Mouse (Mus musculus) lung, embryonic 14.5 days (tissue): ENCODE measurements around the gene Nup98. TPM values are rescaled to one million over a fixed set of nuclear protein-coding genes. Genes with fewer than 3 reads are reported as not detected.

Experiments used
- ATAC-seq: fragments of 200-750 bp; cut with Nextera tagmentation; 2 replicates; pipeline ENCODE4 v1.8.0; 2017; ENCODE audit warnings: mild to moderate bottlenecking, moderate TSS enrichment, moderate library complexity; ENCODE audit not compliant: insufficient read depth
- DNase-seq: peaks from one replicate; pipeline ENCODE4 v3.0.0-alpha.2; 2015
- H3K27ac ChIP-seq: fragments of 300-500 bp; sonication (generic); 2 replicates; pipeline ENCODE4 v1.5.1; 2014; ENCODE audit warnings: low read depth, mild to moderate bottlenecking, moderate library complexity
- H3K27me3 ChIP-seq: fragments of 300-500 bp; sonication (generic); 2 replicates; pipeline ENCODE4 v1.6.1; 2014; ENCODE audit warnings: low read length, control low read depth; ENCODE audit not compliant: insufficient read depth
- H3K36me3 ChIP-seq: fragments of 300-500 bp; sonication (generic); 2 replicates; pipeline ENCODE4 v1.6.1; 2014; ENCODE audit warnings: control low read depth; ENCODE audit not compliant: insufficient read depth
- H3K4me1 ChIP-seq: fragments of 300-500 bp; sonication (generic); 2 replicates; pipeline ENCODE4 v1.6.1; 2014; ENCODE audit warnings: antibody characterized with exemption, control low read depth; ENCODE audit not compliant: insufficient read depth
- H3K4me2 ChIP-seq: fragments of 300-500 bp; sonication (generic); 2 replicates; pipeline ENCODE4 v1.6.1; 2014; ENCODE audit warnings: mild to moderate bottlenecking
- H3K4me3 ChIP-seq: fragments of 300-500 bp; sonication (generic); 2 replicates; pipeline ENCODE4 v1.5.1; 2014; ENCODE audit warnings: low read depth, low read length
- H3K9ac ChIP-seq: fragments of 300-500 bp; sonication (generic); 2 replicates; pipeline ENCODE4 v1.6.1; 2014
- H3K9me3 ChIP-seq: fragments of 300-500 bp; sonication (generic); 2 replicates; pipeline ENCODE4 v1.6.1; 2016; ENCODE audit warnings: low read depth, low read length, control low read depth
- CTCF ChIP-seq: IDR thresholded peaks from 2 replicates; pipeline ENCODE4 v1.5.1; 2016; ENCODE audit warnings: antibody characterized with exemption, low read depth
- WGBS: fragments of 180-500 bp; shearing (Covaris S2); extraction: QIAGEN DNeasy Blood & Tissue Kit; methylation state at CpG from one replicate; pipeline ENCODE4 v1.1.7; 2014; 5-methylcytosine and 5-hydroxymethylcytosine counted together
- polyA plus RNA-seq: library from polyadenylated mRNA; unstranded; fragments of >200 nt; fragmentation: Nextera tagmentation; extraction: Ambion mirVana; gene quantifications from 2 replicates; pipeline ENCODE4 v1.2.1, GENCODE M21; 2014

Gene Nup98
- polyA plus RNA-seq, 1 experiment from 2014 or later, result 50.7 TPM

- no peaks in the 10 kb centered on the region for H3K27me3 ChIP-seq
- no peak for DNase-seq
- ATAC-seq, result no peak
- peaks cover 44% of the 10 kb centered on the region for H3K36me3 ChIP-seq
- TF ChIP-seq CTCF, result no peak
- WGBS, result 68% methylated on average over 6 of the region's 6 CpGs
- H3K4me3 ChIP-seq, result no peak overlapping the region
- no peak overlapping the region for H3K27ac ChIP-seq
- H3K4me2 ChIP-seq, result no peak overlapping the region
- H3K4me1 ChIP-seq, result no peaks in the 10 kb centered on the region
- H3K9ac ChIP-seq, result no peak overlapping the region
- H3K9me3 ChIP-seq, result no peaks in the 10 kb centered on the region
These were observed 92.6 kb downstream of the Nup98 start for GRCm38 (mm10) chr7:102117382-102117781.

DNA sequence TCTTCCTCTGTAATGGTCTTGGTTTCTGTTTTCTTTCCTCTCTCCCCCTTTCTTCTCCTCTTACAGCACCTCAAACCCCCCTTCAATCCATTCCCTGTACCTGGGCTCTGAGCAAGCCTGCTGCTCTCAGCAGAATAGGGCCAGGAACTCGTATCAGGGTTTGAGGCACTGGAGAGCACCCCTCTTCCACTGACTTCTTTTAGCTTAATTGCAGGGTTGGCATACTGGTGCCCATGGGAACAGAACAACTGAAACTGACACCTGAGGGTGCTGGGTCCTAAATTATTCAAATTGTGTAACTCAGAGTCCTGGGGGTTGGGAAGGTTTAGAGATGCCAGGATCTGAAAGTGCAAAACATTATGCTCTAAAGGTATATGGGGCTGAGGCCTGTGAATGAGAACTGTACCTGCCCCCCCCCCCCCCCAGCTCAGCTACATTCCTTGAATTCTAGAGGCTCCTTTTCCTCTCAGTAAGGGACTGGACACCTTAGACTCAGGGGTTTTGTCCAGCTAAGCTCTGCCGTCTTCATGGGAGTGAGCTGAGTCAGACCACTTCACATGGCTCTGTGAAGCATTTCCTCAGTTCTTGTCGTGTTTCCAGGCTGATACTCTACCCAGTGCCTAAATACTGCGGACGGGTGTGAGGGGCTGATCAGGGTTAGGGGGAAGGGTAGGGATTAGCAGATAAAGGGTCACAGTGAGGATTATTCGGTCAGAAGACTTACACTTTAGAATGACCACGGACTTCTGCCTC lies 93.2 kb downstream of the Nup98 start, which contains the start of gene Chrna10:
TSS of gene Chrna10 (minus strand) at position 250 of the 753 bp plus-strand sequence.
- Histone ChIP-seq H3K4me1 (no peaks in the 10 kb centered on the region), H3K27ac (no peak within 1 kb of the TSS), H3K9ac (no peak within 1 kb of the TSS), H3K36me3 (peaks cover 38% of the 10 kb centered on the region), H3K4me3 (no peak within 1 kb of the TSS), H3K9me3 (no peaks in the 10 kb centered on the region), H3K27me3 (no peaks in the 10 kb centered on the region), H3K4me2 (no peak within 1 kb of the TSS)
- DNase-seq (no peak), ATAC-seq (peak; percentile 42; the same call in 1 of the 2 replicates)
- WGBS, result 33% methylated on average over 7 of the region's 7 CpGs
- no peak for TF ChIP-seq CTCF

DNA sequence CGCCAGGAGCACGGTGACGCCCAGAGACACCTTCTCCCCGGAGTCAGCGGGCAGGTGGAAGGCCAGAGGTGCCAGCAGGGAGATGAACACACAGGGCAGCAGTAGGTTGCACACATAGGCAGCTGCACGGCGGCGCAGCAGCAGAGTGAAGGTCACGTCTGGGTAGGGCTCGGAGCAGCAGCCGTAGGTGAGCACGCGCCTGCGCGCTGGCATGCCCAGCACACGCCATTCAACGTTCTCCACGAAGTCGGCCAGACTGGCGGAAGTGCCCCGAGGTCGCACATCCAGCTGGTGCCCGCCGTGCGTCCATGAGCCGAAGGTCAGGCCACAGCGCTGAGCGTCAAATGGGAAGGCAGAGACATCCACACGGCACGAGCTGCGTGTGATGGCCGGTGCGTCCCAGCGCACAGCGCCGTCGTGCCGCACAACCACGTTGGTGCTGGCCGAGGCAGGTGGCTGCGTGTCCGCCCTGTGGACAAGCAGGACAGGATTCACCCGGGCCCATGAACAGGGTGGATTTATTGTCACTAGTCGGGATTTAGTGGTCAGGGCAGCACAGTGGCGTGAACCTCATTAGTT lies 96.7 kb downstream of the Nup98 start:
- Histone ChIP-seq H3K4me2 (no peak overlapping the region), H3K4me3 (no peak overlapping the region), H3K36me3 (peaks cover 3% of the 10 kb centered on the region; the same call in 1 of the 2 replicates), H3K27me3 (no peaks in the 10 kb centered on the region), H3K4me1 (no peaks in the 10 kb centered on the region), H3K9me3 (no peaks in the 10 kb centered on the region), H3K9ac (no peak overlapping the region), H3K27ac (no peak overlapping the region)
- TF ChIP-seq CTCF, result no peak
- 63% methylated on average over 45 of the region's 45 CpGs for WGBS
- ATAC-seq, result no peak
- no peak for DNase-seq

DNA sequence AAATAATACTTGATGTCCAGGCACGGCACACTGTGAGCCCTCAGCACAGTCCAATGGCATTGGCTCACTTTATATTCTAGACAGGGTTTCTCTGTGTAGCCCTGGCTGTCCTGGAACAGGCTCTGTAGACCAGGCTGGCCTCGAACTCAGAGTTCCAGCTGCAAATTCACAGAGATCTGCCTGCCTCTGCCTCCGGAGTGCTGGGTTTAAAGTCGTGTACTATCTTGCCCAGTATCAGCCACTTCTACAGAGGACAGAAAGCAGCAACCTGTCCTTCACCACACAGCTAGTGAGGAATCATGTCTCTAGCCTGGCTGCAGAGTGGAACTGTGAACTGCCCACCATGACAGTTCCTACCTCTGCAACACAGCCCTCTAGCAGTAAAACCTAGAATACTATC lies 100.2 kb downstream of the Nup98 start:
- Histone ChIP-seq H3K27me3 (no peaks in the 10 kb centered on the region), H3K4me1 (peaks cover 4% of the 10 kb centered on the region; the same call in 1 of the 2 replicates), H3K36me3 (no peaks in the 10 kb centered on the region), H3K9me3 (no peaks in the 10 kb centered on the region), H3K9ac (no peak overlapping the region), H3K27ac (no peak overlapping the region), H3K4me3 (no peak overlapping the region), H3K4me2 (no peak overlapping the region)
- 79% methylated on average over 4 of the region's 4 CpGs for WGBS
- no peak for ATAC-seq
- TF ChIP-seq CTCF, result no peak
- DNase-seq, result no peak

DNA sequence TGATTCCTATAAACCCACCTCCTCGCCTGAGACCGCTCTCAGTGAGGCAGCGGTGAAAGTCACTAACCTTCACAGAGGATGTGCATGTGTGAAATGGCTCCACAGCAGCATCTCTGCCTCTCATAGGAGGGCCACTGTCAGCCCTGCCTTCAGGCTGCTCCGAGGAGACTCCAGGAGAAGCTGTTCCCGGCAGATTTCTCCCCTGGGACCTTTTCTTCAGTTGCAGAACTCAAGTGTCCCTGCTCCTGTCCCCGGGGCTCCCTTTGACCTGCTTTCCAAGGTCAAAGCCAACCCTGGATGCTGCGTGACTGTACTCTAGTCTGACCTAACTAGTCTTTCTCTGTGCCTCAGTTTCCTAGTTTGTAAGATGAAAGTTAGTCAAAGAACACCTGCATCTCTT lies 100.8 kb downstream of the Nup98 start, which contains the start of gene Art5:
TSS of gene Art5 (minus strand) at position 319 of the 400 bp plus-strand sequence.
- Histone ChIP-seq H3K27ac (no peak within 1 kb of the TSS), H3K4me3 (no peak within 1 kb of the TSS), H3K27me3 (no peaks in the 10 kb centered on the region), H3K4me1 (peaks cover 4% of the 10 kb centered on the region; the same call in 1 of the 2 replicates), H3K9ac (no peak within 1 kb of the TSS), H3K36me3 (no peaks in the 10 kb centered on the region), H3K9me3 (no peaks in the 10 kb centered on the region), H3K4me2 (no peak within 1 kb of the TSS)
- no peak for TF ChIP-seq CTCF
- 68% methylated on average over 7 of the region's 7 CpGs for WGBS
- DNase-seq, result no peak
- no peak for ATAC-seq

- ATAC-seq, result no peak
These were observed 101.8 kb downstream of the Nup98 start for GRCm38 (mm10) chr7:102108206-102108605.

DNA sequence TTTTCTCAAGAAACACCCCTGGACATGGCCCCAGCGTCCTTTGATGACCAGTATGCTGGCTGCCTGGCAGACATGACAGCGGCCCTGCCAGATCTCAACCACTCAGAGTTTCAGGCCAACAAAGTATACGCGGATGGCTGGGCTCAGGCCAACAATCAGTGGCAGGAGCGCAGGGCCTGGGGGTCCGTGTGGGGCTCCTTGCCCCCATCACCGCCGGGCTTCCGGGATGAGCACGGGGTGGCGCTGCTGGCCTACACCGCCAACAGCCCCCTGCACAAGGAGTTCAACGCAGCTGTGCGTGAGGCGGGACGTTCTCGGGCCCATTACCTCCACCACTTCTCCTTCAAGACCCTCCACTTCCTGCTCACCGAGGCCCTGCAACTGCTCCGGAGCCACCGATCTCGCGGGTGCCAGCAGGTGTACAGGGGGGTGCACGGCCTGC lies 103.3 kb downstream of the Nup98 start:
- H3K4me2 ChIP-seq, result peak overlapping the region; percentile 64
- DNase-seq (peak; percentile 57), ATAC-seq (peak; percentile 12; the same call in 1 of the 2 replicates)
- H3K27me3 ChIP-seq, result no peaks in the 10 kb centered on the region
- peak overlapping the region; percentile 27 for H3K4me3 ChIP-seq
- H3K9ac ChIP-seq, result peak overlapping the region; percentile 46
- H3K4me1 ChIP-seq, result peaks cover 4% of the 10 kb centered on the region; the same call in 1 of the 2 replicates
- 9% methylated on average over 23 of the region's 23 CpGs for WGBS
- no peaks in the 10 kb centered on the region for H3K36me3 ChIP-seq
- 0 out of 2 replicates have a peak, but pooled peaks have one; percentile 13 for TF ChIP-seq CTCF
- no peak overlapping the region for H3K27ac ChIP-seq
- H3K9me3 ChIP-seq, result no peaks in the 10 kb centered on the region

More at GRCm38 (mm10) chr7:102108206-102108605, 101.8 kb downstream of the Nup98 start:
- no peak for TF ChIP-seq CTCF
- H3K9ac ChIP-seq, result no peak overlapping the region
- no peaks in the 10 kb centered on the region for H3K9me3 ChIP-seq
- no peaks in the 10 kb centered on the region for H3K36me3 ChIP-seq
- DNase-seq, result no peak
- H3K4me3 ChIP-seq, result no peak overlapping the region
- no peaks in the 10 kb centered on the region for H3K27me3 ChIP-seq
- no peak overlapping the region for H3K27ac ChIP-seq
- 92% methylated on average over 1 of the region's 1 CpGs for WGBS
- H3K4me2 ChIP-seq, result no peak overlapping the region
- H3K4me1 ChIP-seq, result peaks cover 4% of the 10 kb centered on the region; the same call in 1 of the 2 replicates
